Mouse (Mus musculus): ENCODE results near the gene Myo18a.

GRCm38 (mm10) chr11:77806218-77806617, 43.2 kb downstream of the Myo18a start:
- no peak for TF ChIP-seq CTCF (IDR thresholded peaks at IDR 0.05; ENCODE audit: control insufficient read depth, insufficient read depth, insufficient replicate concordance, low read depth, low read length)
- TF ChIP-seq POLR2A (IDR thresholded peaks at IDR 0.05; ENCODE audit: control insufficient read depth, low read depth, low read length): no peak

Data from testis, adult 2 months (tissue).